Mouse (Mus musculus): ENCODE measurements at regions not wholly inside any gene's neighbourhood (a gene's known extent, or its start where the extent isn't known, plus 50 kb on each side); places are given as distances from the start of the nearest gene placed in this dataset.

DNA sequence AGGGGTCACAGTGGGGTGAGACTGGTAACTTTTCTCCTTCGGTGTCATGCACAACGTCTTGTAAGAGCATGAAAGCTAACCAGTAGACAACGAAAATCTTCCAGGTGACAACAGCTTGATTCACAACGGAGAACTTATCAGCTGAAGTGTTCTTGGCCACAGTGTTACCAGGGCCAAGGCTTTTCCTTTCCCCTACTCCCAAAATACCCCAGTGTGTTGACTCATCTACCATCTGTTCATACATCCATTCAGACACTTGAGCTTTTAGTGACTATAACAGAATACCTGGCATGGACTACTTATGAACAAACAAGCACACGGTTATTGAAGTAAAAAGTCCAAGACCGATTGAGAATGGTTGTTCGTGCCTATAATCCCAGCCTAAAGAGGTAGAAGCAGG is 122.5 kb downstream of the Rassf10 start:
- WGBS = 88% methylated on average over 7 of the region's 7 CpGs
- Histone ChIP-seq H3K9ac (replicated peaks; ENCODE audit: low read depth, low read length) (no peak overlapping the region), H3K27me3 (replicated peaks; ENCODE audit: control insufficient read depth, insufficient read depth, low read length) (no peaks in the 10 kb centered on the region), H3K27ac (ENCODE audit: low read length) (no peak overlapping the region), H3K4me1 (replicated peaks; ENCODE audit: control insufficient read depth, insufficient read depth, low read length) (no peaks in the 10 kb centered on the region), H3K36me3 (ENCODE audit: control insufficient read depth, insufficient read depth) (no peaks in the 10 kb centered on the region), H3K9me3 (ENCODE audit: control insufficient read depth, low read length) (no peaks in the 10 kb centered on the region), H3K4me2 (ENCODE audit: low read length) (no peak overlapping the region), H3K4me3 (replicated peaks; ENCODE audit: low read length) (no peak overlapping the region)
- no peak for ATAC-seq

DNA sequence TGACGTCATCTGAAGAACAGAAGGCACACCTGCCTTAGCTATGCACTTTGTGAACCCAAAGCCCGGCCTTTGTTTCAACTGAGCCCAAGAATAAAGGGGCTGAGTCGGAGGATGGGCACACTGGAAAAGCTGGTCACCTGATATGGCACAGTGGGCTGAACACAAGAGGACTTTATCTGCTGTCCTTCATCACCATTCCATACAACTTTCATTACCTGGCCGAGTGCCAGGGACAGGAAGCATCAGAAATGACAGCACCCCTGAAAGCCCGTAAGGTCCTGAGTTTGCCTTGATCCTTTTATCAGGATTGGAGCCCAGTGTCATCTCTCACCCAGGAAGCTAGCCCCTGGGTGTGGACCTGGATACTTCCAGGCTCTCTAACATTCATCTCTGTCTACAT is 126.1 kb upstream of the Arntl start:
- Histone ChIP-seq H3K9me3 (ENCODE audit: control insufficient read depth, low read length) (no peaks in the 10 kb centered on the region), H3K4me3 (replicated peaks; ENCODE audit: low read length) (no peak overlapping the region), H3K4me1 (replicated peaks; ENCODE audit: control insufficient read depth, insufficient read depth, low read length) (no peaks in the 10 kb centered on the region), H3K27ac (ENCODE audit: low read length) (no peak overlapping the region), H3K27me3 (replicated peaks; ENCODE audit: control insufficient read depth, insufficient read depth, low read length) (no peaks in the 10 kb centered on the region), H3K9ac (replicated peaks; ENCODE audit: low read depth, low read length) (no peak overlapping the region), H3K4me2 (ENCODE audit: low read length) (no peak overlapping the region), H3K36me3 (ENCODE audit: control insufficient read depth, insufficient read depth) (no peaks in the 10 kb centered on the region)
- no peak for ATAC-seq
- 67% methylated on average over 5 of the region's 5 CpGs for WGBS

DNA sequence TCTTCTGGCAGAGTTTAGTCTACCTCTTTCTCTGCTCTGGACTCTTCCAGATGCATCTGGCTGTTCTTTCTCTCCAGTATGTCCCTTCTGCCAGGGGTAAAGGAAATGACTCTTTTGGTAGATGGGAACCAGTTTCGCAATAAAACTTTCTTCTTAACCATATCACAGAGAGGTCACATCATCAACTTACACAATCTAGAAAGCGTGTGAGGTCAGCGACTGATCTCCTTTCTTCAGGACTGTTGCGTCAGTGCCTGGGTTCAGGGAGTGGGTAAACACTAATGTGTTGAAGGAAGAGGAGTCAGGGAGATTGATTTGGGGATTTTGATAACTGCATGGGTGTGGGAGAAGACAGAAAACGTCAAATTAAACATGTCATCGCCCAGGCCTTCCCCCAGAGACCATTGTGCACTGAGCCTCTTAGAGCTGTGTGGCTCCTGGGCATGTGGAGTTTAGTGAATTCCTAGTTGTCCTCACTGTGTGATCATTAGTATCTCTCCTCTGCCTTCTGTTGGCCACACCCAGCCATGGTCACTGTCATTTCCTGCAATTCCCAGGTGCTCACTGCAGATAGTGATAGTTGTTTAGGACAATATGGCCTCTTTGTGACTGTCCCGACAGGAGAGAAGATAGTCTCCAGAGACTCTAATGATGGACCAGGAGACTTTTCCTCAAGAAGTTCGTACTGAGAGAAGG is 122.2 kb upstream of the Arntl start:
- H3K27me3 ChIP-seq (replicated peaks; ENCODE audit: control insufficient read depth, insufficient read depth, low read length) = no peaks in the 10 kb centered on the region
- H3K36me3 ChIP-seq (ENCODE audit: control insufficient read depth, insufficient read depth) = no peaks in the 10 kb centered on the region
- no peak overlapping the region for H3K9ac ChIP-seq (replicated peaks; ENCODE audit: low read depth, low read length)
- WGBS = 84% methylated on average over 8 of the region's 8 CpGs
- ATAC-seq = no peak
- H3K4me2 ChIP-seq (ENCODE audit: low read length) = no peak overlapping the region
- no peak overlapping the region for H3K27ac ChIP-seq (ENCODE audit: low read length)
- H3K4me1 ChIP-seq (replicated peaks; ENCODE audit: control insufficient read depth, insufficient read depth, low read length) = no peaks in the 10 kb centered on the region
- no peaks in the 10 kb centered on the region for H3K9me3 ChIP-seq (ENCODE audit: control insufficient read depth, low read length)
- no peak overlapping the region for H3K4me3 ChIP-seq (replicated peaks; ENCODE audit: low read length)

DNA sequence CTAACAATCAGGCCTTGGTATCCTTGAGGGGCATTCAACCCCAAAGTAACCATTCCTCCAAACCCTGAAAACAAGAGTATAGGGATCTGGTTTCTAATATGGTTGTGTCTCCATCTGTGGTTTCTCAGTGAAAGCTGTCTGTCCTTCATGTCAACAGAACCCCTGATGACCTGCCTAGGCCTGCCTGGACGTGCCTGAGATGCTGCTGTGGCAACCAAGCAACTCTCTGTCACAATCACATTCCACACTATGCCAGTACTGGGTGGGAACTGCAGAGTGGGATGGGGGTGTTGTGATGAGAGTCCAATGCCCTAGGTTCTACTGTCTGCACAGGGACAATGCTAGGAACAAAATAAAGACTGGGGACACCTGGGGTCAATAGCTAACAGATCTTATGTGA is 121.1 kb upstream of the Arntl start:
- Histone ChIP-seq H3K27ac (ENCODE audit: low read length) (no peak overlapping the region), H3K4me1 (replicated peaks; ENCODE audit: control insufficient read depth, insufficient read depth, low read length) (no peaks in the 10 kb centered on the region), H3K4me3 (replicated peaks; ENCODE audit: low read length) (no peak overlapping the region), H3K27me3 (replicated peaks; ENCODE audit: control insufficient read depth, insufficient read depth, low read length) (no peaks in the 10 kb centered on the region), H3K9me3 (ENCODE audit: control insufficient read depth, low read length) (no peaks in the 10 kb centered on the region), H3K36me3 (ENCODE audit: control insufficient read depth, insufficient read depth) (no peaks in the 10 kb centered on the region), H3K4me2 (ENCODE audit: low read length) (no peak overlapping the region), H3K9ac (replicated peaks; ENCODE audit: low read depth, low read length) (no peak overlapping the region)
- 70% methylated on average over 1 of the region's 1 CpGs for WGBS
- no peak for ATAC-seq

DNA sequence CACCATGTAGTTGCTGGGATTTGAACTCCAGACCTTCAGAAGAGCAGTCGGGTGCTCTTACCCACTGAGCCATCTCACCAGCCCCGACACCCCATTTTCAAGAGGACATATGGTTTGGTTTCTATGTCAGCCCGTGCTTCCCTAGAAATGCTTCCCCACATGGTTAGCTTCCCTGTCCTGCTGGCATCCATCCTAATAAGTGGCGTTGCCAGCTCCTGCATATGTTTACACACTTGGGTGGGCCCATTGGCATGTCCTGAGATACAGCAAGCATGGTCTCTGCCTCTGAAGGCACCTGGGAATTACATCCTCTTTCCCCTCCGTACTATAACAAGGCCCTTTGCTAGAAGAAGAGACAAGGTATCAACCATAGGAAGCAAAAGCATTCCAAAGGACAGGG is 119.6 kb upstream of the Arntl start:
- Histone ChIP-seq H3K9ac (replicated peaks; ENCODE audit: low read depth, low read length) (no peak overlapping the region), H3K27ac (ENCODE audit: low read length) (no peak overlapping the region), H3K4me2 (ENCODE audit: low read length) (no peak overlapping the region), H3K4me1 (replicated peaks; ENCODE audit: control insufficient read depth, insufficient read depth, low read length) (no peaks in the 10 kb centered on the region), H3K4me3 (replicated peaks; ENCODE audit: low read length) (no peak overlapping the region), H3K36me3 (ENCODE audit: control insufficient read depth, insufficient read depth) (no peaks in the 10 kb centered on the region), H3K9me3 (ENCODE audit: control insufficient read depth, low read length) (no peaks in the 10 kb centered on the region), H3K27me3 (replicated peaks; ENCODE audit: control insufficient read depth, insufficient read depth, low read length) (no peaks in the 10 kb centered on the region)
- ATAC-seq = no peak
- WGBS = 68% methylated on average over 5 of the region's 5 CpGs

DNA sequence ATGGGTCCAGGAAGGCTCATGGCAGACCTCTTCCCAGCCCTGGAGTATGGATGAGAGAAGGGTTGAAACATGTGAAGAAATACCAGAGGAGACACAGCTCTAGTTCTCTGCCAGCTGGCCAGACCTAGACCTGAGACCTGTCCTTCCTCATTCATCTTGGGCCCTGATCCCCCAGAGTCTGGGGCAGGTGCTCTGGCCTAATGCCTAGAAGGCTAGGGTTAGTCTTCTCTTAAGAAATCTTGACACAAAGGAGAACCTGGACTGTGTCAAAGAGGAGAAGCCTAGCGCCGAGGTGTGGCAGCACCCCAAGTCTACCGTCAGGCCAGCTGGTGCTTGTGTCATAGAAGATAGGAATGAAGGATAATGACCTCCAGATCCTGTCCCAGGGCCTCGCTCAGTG is 118.2 kb upstream of the Arntl start:
- no peaks in the 10 kb centered on the region for H3K27me3 ChIP-seq (replicated peaks; ENCODE audit: control insufficient read depth, insufficient read depth, low read length)
- no peaks in the 10 kb centered on the region for H3K36me3 ChIP-seq (ENCODE audit: control insufficient read depth, insufficient read depth)
- WGBS = 73% methylated on average over 4 of the region's 4 CpGs
- no peak overlapping the region for H3K27ac ChIP-seq (ENCODE audit: low read length)
- no peaks in the 10 kb centered on the region for H3K9me3 ChIP-seq (ENCODE audit: control insufficient read depth, low read length)
- no peak overlapping the region for H3K4me2 ChIP-seq (ENCODE audit: low read length)
- H3K9ac ChIP-seq (replicated peaks; ENCODE audit: low read depth, low read length) = no peak overlapping the region
- no peak for ATAC-seq
- H3K4me3 ChIP-seq (replicated peaks; ENCODE audit: low read length) = no peak overlapping the region
- H3K4me1 ChIP-seq (replicated peaks; ENCODE audit: control insufficient read depth, insufficient read depth, low read length) = no peaks in the 10 kb centered on the region

DNA sequence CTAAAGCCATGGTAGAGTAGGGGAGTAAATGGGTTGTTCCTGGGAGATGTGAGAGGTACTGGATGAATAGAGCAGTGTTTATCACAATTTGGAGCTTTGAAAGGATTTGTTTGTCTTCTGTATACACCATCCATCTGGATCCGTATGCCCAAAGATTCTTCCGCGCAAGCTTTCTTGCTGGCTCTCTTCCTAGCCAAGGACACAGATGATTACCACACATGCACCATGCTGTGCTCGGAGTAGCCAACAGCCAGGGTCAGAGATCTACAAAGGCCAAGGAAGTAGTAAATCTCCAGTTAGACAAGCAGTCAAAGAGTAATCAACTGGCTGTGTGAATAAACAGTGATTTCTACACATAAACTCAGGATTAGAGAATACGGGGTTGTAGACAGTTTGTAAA is 113.3 kb upstream of the Arntl start:
- no peaks in the 10 kb centered on the region for H3K9me3 ChIP-seq (ENCODE audit: control insufficient read depth, low read length)
- ATAC-seq = no peak
- H3K4me3 ChIP-seq (replicated peaks; ENCODE audit: low read length) = no peak overlapping the region
- H3K36me3 ChIP-seq (ENCODE audit: control insufficient read depth, insufficient read depth) = no peaks in the 10 kb centered on the region
- H3K9ac ChIP-seq (replicated peaks; ENCODE audit: low read depth, low read length) = no peak overlapping the region
- no peak overlapping the region for H3K4me2 ChIP-seq (ENCODE audit: low read length)
- H3K27me3 ChIP-seq (replicated peaks; ENCODE audit: control insufficient read depth, insufficient read depth, low read length) = no peaks in the 10 kb centered on the region
- 52% methylated on average over 5 of the region's 5 CpGs for WGBS
- H3K27ac ChIP-seq (ENCODE audit: low read length) = no peak overlapping the region
- no peaks in the 10 kb centered on the region for H3K4me1 ChIP-seq (replicated peaks; ENCODE audit: control insufficient read depth, insufficient read depth, low read length)

DNA sequence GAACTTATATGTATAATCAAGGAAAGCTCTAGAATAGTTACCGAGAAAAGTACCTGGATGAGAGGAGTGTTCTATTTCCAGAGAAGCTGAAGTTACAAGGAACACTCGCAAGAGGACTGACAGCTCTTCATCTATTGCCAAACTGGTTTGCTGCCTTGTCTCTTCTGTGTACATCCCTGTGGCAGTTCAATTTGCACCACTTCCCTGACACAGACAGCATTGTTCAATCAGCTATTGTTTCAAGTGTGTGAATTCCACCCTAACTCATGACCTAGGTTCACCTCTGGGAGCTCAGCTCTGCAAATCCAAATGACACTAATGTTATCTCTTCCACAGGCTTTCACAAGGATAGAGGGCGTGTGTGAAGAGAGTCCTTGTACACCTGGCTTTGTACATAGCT is 112.2 kb upstream of the Arntl start:
- Histone ChIP-seq H3K4me3 (replicated peaks; ENCODE audit: low read length) (no peak overlapping the region), H3K4me1 (replicated peaks; ENCODE audit: control insufficient read depth, insufficient read depth, low read length) (no peaks in the 10 kb centered on the region), H3K4me2 (ENCODE audit: low read length) (no peak overlapping the region), H3K36me3 (ENCODE audit: control insufficient read depth, insufficient read depth) (no peaks in the 10 kb centered on the region), H3K27me3 (replicated peaks; ENCODE audit: control insufficient read depth, insufficient read depth, low read length) (no peaks in the 10 kb centered on the region), H3K9me3 (ENCODE audit: control insufficient read depth, low read length) (no peaks in the 10 kb centered on the region), H3K27ac (ENCODE audit: low read length) (no peak overlapping the region), H3K9ac (replicated peaks; ENCODE audit: low read depth, low read length) (no peak overlapping the region)
- no peak for ATAC-seq
- 82% methylated on average over 3 of the region's 3 CpGs for WGBS

DNA sequence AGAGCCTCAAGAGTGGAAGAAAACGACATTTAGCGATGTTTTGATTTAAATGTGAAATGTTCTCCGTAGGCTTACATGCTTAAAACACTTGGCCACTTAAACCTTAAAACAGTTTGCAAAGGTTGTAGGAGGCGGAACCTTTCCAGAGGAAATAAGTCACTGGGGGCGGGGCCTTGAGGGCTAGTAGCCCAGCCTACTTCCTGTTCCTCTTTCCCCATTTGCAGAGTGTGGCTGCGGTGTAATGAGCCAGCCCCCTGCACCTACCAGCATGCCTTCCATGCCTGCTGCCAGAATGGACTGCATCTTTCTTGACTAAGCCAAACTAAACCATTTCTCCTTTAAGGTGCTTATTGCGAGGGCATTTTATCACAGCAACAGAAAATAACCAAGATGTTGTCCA is 103.0 kb upstream of the Arntl start:
- Histone ChIP-seq H3K27ac (ENCODE audit: low read length) (no peak overlapping the region), H3K4me3 (replicated peaks; ENCODE audit: low read length) (no peak overlapping the region), H3K4me2 (ENCODE audit: low read length) (no peak overlapping the region), H3K36me3 (ENCODE audit: control insufficient read depth, insufficient read depth) (no peaks in the 10 kb centered on the region), H3K27me3 (replicated peaks; ENCODE audit: control insufficient read depth, insufficient read depth, low read length) (no peaks in the 10 kb centered on the region), H3K4me1 (replicated peaks; ENCODE audit: control insufficient read depth, insufficient read depth, low read length) (no peaks in the 10 kb centered on the region), H3K9ac (replicated peaks; ENCODE audit: low read depth, low read length) (no peak overlapping the region), H3K9me3 (ENCODE audit: control insufficient read depth, low read length) (no peaks in the 10 kb centered on the region; the same call in 1 of the 2 replicates)
- no peak for ATAC-seq
- 93% methylated on average over 7 of the region's 7 CpGs for WGBS

DNA sequence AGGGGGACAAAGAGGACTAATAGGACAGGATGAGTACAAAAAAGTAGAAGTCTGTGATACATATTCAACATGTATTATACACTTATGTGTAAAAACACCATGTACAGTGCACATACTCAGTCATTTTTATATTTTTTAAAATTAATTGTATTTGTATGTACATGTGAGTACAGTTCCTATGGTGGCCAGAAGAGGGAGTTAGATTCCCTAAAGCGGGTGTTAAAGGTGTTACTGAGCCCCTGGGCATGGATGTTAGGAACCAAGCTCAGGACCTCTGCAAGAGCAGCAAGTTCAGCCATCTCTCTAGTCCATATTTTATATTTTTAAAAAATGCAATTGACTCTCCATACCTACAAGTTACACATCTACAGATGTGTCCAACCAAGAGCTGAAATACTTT is 101.9 kb upstream of the Arntl start:
- H3K27ac ChIP-seq (ENCODE audit: low read length) = no peak overlapping the region
- no peak for ATAC-seq
- 62% methylated on average over 1 of the region's 1 CpGs for WGBS

More for the DNA sequence above, 101.9 kb upstream of the Arntl start:
- Histone ChIP-seq H3K27me3 (replicated peaks; ENCODE audit: control insufficient read depth, insufficient read depth, low read length) (no peaks in the 10 kb centered on the region), H3K4me3 (replicated peaks; ENCODE audit: low read length) (no peak overlapping the region), H3K4me2 (ENCODE audit: low read length) (no peak overlapping the region), H3K9ac (replicated peaks; ENCODE audit: low read depth, low read length) (no peak overlapping the region), H3K36me3 (ENCODE audit: control insufficient read depth, insufficient read depth) (no peaks in the 10 kb centered on the region), H3K4me1 (replicated peaks; ENCODE audit: control insufficient read depth, insufficient read depth, low read length) (peaks cover 3% of the 10 kb centered on the region; the same call in 1 of the 2 replicates), H3K9me3 (ENCODE audit: control insufficient read depth, low read length) (no peaks in the 10 kb centered on the region; the same call in 1 of the 2 replicates)

Measured in forebrain, embryonic 16.5 days (tissue).